Mouse (Mus musculus) forebrain, embryonic 11.5 days (tissue): Measurements from ENCODE around the gene C2cd5. TPM values are rescaled to one million over a fixed set of nuclear protein-coding genes. Genes with fewer than 3 reads are reported as not detected.

Source experiments
- ATAC-seq: fragments of 200-750 bp; cut with Nextera tagmentation; replicated peaks from 2 replicates; pipeline ENCODE4 v1.8.0; 2017; ENCODE audit warnings: moderate TSS enrichment; ENCODE audit not compliant: low FRiP score
- DNase-seq: peaks from one replicate; pipeline ENCODE4 v3.0.0-alpha.2; 2017; ENCODE audit warnings: low spot score
- H3K27ac ChIP-seq: fragments of 300-500 bp; sonication (generic); 2 replicates; pipeline ENCODE4 v1.5.1; 2014; ENCODE audit warnings: low read depth, low read length
- H3K27me3 ChIP-seq: fragments of 300-500 bp; sonication (generic); 2 replicates; pipeline ENCODE4 v1.6.1; 2014; ENCODE audit warnings: mild to moderate bottlenecking, low read length, mixed read lengths; ENCODE audit not compliant: control insufficient read depth, insufficient read depth
- H3K36me3 ChIP-seq: fragments of 300-500 bp; sonication (generic); 2 replicates; pipeline ENCODE4 v1.6.1; 2014; ENCODE audit warnings: mild to moderate bottlenecking, low read length, moderate library complexity, mixed read lengths; ENCODE audit not compliant: control insufficient read depth, insufficient read depth
- H3K4me1 ChIP-seq: fragments of 300-500 bp; sonication (generic); replicated peaks from 2 replicates; pipeline ENCODE4 v1.6.1; 2014; ENCODE audit warnings: low read length, mixed read lengths; ENCODE audit not compliant: control insufficient read depth, insufficient read depth
- H3K4me2 ChIP-seq: fragments of 300-500 bp; sonication (generic); 2 replicates; pipeline ENCODE4 v1.6.1; 2014; ENCODE audit warnings: low read depth, mild to moderate bottlenecking, low read length, moderate library complexity, mixed read lengths; ENCODE audit not compliant: severe bottlenecking
- H3K4me3 ChIP-seq: fragments of 300-500 bp; sonication (generic); 2 replicates; pipeline ENCODE4 v1.5.1; 2014; ENCODE audit warnings: low read depth, low read length
- H3K9ac ChIP-seq: fragments of 300-500 bp; sonication (generic); 2 replicates; pipeline ENCODE4 v1.6.1; 2014; ENCODE audit warnings: low read length
- H3K9me3 ChIP-seq: fragments of 300-500 bp; sonication (generic); 2 replicates; pipeline ENCODE4 v1.6.1; 2016; ENCODE audit warnings: low read length, mixed read lengths; ENCODE audit not compliant: control insufficient read depth
- WGBS: fragments of 180-500 bp; shearing (Covaris S2); extraction: QIAGEN DNeasy Blood & Tissue Kit; methylation state at CpG from one replicate; pipeline ENCODE4 v1.1.7; 2014; 5-methylcytosine and 5-hydroxymethylcytosine counted together
- polyA plus RNA-seq: library from polyadenylated mRNA; unstranded; fragments of >200 nt; fragmentation: Nextera tagmentation; extraction: Ambion mirVana; gene quantifications from 2 replicates; pipeline ENCODE4 v1.2.1, GENCODE M21; 2014

The C2cd5 gene
- polyA plus RNA-seq, 1 experiment from 2014 or later: 37.5 TPM

DNA sequence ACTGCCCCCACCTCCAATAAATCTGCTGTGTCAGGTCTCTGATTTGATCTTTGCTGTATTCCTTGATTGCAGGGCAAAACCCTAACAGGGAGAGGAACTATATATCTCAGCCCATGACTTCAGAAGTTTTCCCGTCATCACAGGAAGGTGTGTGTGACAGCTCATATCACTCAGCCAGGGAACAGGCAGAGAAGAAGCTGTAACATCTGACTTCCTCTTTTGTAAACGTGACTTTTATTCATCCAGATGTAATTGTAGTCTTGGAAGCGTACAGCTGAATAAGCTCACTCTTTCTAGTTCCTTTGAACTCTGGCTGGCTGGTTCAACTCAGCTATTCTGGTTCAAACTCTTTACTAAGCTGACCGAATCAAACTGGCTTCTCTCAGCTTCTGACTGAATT lies 30.5 kb upstream of the C2cd5 start:
- ATAC-seq (no peak), DNase-seq (no peak)
- Histone ChIP-seq H3K27me3 (no peaks in the 10 kb centered on the region), H3K9me3 (no peaks in the 10 kb centered on the region), H3K4me3 (no peak overlapping the region), H3K36me3 (no peaks in the 10 kb centered on the region), H3K4me2 (no peak overlapping the region), H3K4me1 (no peaks in the 10 kb centered on the region), H3K9ac (no peak overlapping the region), H3K27ac (no peak overlapping the region)
- WGBS: 83% methylated on average over 4 of the region's 4 CpGs

DNA sequence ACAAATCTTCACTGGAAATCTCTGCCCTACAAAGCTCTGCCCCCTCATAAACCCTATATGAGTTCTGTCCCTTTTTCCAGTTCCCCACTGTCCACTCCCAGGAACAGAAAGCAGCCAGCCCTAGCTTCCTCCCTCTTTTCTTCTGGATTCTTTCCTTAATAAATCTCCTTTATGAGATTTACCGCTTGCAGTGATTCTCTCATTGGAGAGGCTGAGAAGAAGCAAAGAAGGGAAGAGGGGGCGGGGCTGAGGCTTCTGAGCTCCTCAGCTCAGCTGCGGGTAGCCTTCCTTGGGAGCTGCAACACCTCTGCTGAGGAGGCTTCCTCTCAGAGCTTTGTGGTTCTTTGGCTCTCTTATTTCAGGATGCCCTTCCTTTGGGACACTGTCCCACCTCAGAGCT lies 30.0 kb upstream of the C2cd5 start:
- no peak overlapping the region for H3K4me3 ChIP-seq
- ATAC-seq (no peak), DNase-seq (no peak)
- H3K27ac ChIP-seq: no peak overlapping the region
- no peak overlapping the region for H3K9ac ChIP-seq
- no peaks in the 10 kb centered on the region for H3K9me3 ChIP-seq
- no peaks in the 10 kb centered on the region for H3K4me1 ChIP-seq
- no peak overlapping the region for H3K4me2 ChIP-seq
- no peaks in the 10 kb centered on the region for H3K36me3 ChIP-seq
- no peaks in the 10 kb centered on the region for H3K27me3 ChIP-seq
- 79% methylated on average over 3 of the region's 3 CpGs for WGBS

DNA sequence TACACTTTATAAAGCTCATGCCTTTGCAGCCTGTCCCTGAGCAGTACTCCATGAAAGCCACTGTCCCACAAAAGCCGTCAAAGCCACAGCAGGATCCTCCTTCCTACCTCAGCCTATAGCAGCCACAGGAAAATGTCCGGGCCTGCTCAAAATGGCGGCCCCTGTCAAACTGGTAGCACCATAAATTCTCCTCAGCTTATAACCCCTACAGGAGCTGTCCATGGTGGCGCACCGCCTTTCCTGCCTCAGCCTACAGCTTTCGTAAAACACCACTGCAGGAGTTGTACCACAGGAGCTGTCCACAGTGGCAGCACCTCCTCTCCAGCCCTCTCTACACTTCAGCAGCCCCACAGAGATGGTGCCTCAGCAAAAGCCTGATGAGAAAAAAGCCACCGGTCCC lies 29.5 kb upstream of the C2cd5 start:
- Histone ChIP-seq H3K27me3 (no peaks in the 10 kb centered on the region), H3K27ac (no peak overlapping the region), H3K9me3 (no peaks in the 10 kb centered on the region), H3K4me3 (no peak overlapping the region), H3K9ac (no peak overlapping the region), H3K4me1 (no peaks in the 10 kb centered on the region), H3K36me3 (no peaks in the 10 kb centered on the region), H3K4me2 (no peak overlapping the region)
- ATAC-seq: no peak
- DNase-seq: no peak
- 89% methylated on average over 7 of the region's 7 CpGs for WGBS

DNA sequence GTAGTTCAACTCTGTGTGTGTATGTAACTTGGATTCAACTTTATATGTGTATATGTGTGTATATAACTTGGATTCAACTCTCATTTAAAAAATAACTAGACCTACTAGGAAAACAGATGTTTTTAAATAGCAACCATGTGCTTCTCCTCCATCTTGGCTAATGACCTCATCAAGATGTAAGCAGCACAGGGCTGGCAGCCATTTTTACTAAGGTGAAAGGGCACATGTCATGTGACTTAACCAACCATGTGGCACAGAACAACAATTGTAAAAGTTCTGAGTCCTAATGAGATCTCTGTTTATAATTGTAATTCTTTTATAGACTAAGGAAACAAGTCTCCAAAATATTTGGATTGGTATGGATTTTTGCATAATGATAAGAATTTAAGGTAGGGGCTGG lies 25.8 kb upstream of the C2cd5 start:
- H3K27ac ChIP-seq: no peak overlapping the region
- H3K4me2 ChIP-seq: no peak overlapping the region
- H3K9me3 ChIP-seq: no peaks in the 10 kb centered on the region; the same call in 1 of the 2 replicates
- H3K4me1 ChIP-seq: no peaks in the 10 kb centered on the region
- no peak overlapping the region for H3K9ac ChIP-seq
- ATAC-seq (no peak), DNase-seq (no peak)
- H3K4me3 ChIP-seq: no peak overlapping the region
- no peaks in the 10 kb centered on the region for H3K27me3 ChIP-seq
- no peaks in the 10 kb centered on the region for H3K36me3 ChIP-seq

DNA sequence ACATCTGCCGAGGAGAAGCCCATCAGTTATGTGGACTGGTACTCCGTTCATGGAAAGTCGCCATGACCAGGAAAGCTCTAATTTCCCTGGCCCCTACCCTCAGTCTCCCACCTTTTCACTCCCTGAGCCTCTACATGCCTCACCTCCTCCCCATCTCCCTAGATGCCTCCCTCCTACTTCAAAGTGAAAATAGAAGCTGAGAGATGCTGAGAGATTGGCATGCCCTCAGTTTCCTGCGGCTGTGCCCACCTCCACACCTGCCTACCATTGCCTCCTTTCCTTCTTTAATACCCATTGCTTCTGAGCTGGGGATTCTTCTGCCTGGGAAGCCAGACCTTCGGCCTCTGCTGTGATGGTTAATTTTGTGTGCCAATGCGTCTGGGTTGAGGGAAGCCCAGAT lies 19.4 kb upstream of the C2cd5 start:
- H3K36me3 ChIP-seq: no peaks in the 10 kb centered on the region
- H3K9me3 ChIP-seq: no peaks in the 10 kb centered on the region; the same call in 1 of the 2 replicates
- no peak overlapping the region for H3K27ac ChIP-seq
- H3K4me1 ChIP-seq: no peaks in the 10 kb centered on the region
- ATAC-seq (no peak), DNase-seq (no peak)
- H3K4me3 ChIP-seq: no peak overlapping the region
- H3K27me3 ChIP-seq: no peaks in the 10 kb centered on the region
- H3K9ac ChIP-seq: no peak overlapping the region
- H3K4me2 ChIP-seq: no peak overlapping the region
- 93% methylated on average over 6 of the region's 6 CpGs for WGBS

DNA sequence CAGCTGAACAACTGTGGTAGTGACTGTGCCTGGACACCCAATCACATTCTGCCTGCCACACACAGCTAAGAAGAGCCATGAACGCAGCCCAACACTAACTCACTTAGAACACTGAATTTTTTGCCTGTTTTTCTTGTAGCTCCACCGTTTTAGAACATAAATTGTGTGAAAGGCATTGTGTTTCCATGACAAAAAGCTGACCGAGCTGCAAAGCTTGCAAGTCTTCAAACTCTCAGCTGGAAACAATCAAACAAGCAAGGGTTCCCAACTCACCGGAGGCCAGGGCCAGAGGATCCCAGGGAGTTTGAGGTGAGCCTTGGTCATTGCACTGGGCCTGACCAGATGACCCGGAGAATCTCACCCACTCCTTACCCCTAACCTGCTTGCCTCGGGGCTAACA lies 16.8 kb upstream of the C2cd5 start:
- Histone ChIP-seq H3K9me3 (no peaks in the 10 kb centered on the region; the same call in 1 of the 2 replicates), H3K9ac (no peak overlapping the region), H3K36me3 (no peaks in the 10 kb centered on the region), H3K27ac (no peak overlapping the region), H3K4me1 (no peaks in the 10 kb centered on the region), H3K4me3 (no peak overlapping the region), H3K27me3 (no peaks in the 10 kb centered on the region), H3K4me2 (no peak overlapping the region)
- no peak for DNase-seq
- WGBS: 60% methylated on average over 6 of the region's 6 CpGs
- no peak for ATAC-seq

DNA sequence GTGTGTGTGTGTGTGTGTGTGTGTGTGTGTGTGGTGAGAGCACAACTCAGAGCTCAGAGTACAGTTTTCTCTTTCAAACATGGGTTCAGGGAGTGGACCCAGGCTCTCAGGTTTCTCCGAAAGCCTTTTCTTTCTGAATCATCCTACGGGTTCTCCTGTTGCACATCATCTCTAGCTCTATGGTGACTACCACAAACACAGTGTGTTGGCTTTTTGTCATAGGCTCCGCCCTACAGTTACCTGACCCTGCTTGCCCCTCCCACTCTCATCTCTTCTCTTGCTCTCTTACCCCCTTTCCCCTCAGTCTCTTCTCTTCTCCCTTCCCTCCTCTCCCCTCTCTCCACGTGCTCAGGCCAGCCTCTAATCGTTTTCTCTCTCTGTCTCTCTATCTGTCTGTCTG lies 15.6 kb upstream of the C2cd5 start:
- no peak overlapping the region for H3K4me2 ChIP-seq
- no peaks in the 10 kb centered on the region for H3K9me3 ChIP-seq
- H3K36me3 ChIP-seq: no peaks in the 10 kb centered on the region
- no peaks in the 10 kb centered on the region for H3K4me1 ChIP-seq
- WGBS: 84% methylated on average over 5 of the region's 5 CpGs
- H3K27ac ChIP-seq: no peak overlapping the region
- H3K4me3 ChIP-seq: no peak overlapping the region
- H3K9ac ChIP-seq: no peak overlapping the region
- no peak for DNase-seq
- ATAC-seq: no peak
- H3K27me3 ChIP-seq: no peaks in the 10 kb centered on the region

DNA sequence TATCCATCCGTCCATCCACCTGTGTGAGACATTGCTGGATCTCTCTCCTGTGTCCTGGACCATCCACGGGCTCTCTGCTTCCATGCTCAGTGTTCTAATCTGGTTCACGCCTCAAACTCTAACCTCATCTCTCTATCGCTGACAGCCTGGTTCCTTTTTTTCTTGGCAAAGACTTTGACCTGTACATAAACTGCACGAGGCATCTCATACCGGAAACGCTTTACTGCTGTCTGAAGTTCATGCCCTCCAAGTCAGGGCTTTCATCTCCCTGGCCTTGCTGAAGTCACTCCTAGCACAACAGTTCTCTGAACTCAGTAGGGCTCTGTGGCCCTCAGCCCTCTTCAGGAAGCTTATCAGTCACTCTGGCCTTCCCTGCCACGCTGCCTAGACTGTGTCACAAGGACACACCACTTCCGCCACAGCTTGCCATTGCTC lies 15.1 kb upstream of the C2cd5 start:
- Histone ChIP-seq H3K9me3 (no peaks in the 10 kb centered on the region), H3K27me3 (no peaks in the 10 kb centered on the region), H3K9ac (no peak overlapping the region), H3K4me2 (no peak overlapping the region), H3K4me3 (no peak overlapping the region), H3K4me1 (no peaks in the 10 kb centered on the region), H3K36me3 (no peaks in the 10 kb centered on the region), H3K27ac (no peak overlapping the region)
- ATAC-seq (no peak), DNase-seq (no peak)
- 79% methylated on average over 9 of the region's 9 CpGs for WGBS

DNA sequence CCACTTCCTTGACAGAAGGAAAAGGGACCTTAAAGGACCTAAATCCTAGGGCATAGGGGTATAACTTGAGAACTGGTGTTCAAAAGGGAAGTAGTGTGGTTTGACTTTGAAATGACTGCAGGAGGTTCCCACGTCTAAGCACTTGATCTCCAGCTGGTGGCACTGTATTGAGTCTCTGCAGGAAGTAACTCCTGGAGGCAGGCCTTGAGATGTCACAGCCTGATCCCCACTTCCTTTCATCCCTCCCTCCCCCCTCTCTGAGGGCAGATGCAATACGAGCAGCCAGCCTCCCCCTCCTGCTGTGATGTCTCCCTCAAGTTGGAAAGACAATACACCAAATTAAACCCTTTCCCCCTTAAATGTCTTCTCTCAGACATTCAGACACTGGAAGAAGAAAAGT lies 14.6 kb upstream of the C2cd5 start:
- WGBS: 10% methylated on average over 2 of the region's 2 CpGs
- ATAC-seq (no peak), DNase-seq (no peak)
- H3K36me3 ChIP-seq: no peaks in the 10 kb centered on the region
- no peak overlapping the region for H3K9ac ChIP-seq
- H3K27me3 ChIP-seq: no peaks in the 10 kb centered on the region
- no peak overlapping the region for H3K27ac ChIP-seq
- no peak overlapping the region for H3K4me2 ChIP-seq
- no peak overlapping the region for H3K4me3 ChIP-seq
- H3K4me1 ChIP-seq: no peaks in the 10 kb centered on the region
- no peaks in the 10 kb centered on the region for H3K9me3 ChIP-seq
